Mouse (Mus musculus) MEL (cell line): Measurements from ENCODE around the gene Retnlg. TPM values are rescaled to one million over a fixed set of nuclear protein-coding genes. Genes with fewer than 3 reads are reported as not detected.

Source experiments
- DNase-seq: peaks from one replicate; pipeline ENCODE4 v3.0.0; 2011; ENCODE audit warnings: low read depth, low spot score
- H3K27ac ChIP-seq: 2 replicates; pipeline ENCODE4 v1.5.1; 2012; ENCODE audit warnings: low read depth, mild to moderate bottlenecking, control low read depth, low read length, moderate library complexity; ENCODE audit not compliant: control insufficient read depth
- H3K27me3 ChIP-seq, 2 experiments: fragments of 150-350 bp in 1 of 2; sonication (generic) in 1 of 2; 2 replicates each; pipeline ENCODE4 v1.6.1; 2012; ENCODE audit warnings: low read length in 2 of 2, mild to moderate bottlenecking in 2 of 2, improper control_type of control experiment in 1 of 2, moderate library complexity in 1 of 2; ENCODE audit not compliant: insufficient read depth in 2 of 2, control insufficient read depth in 1 of 2
- H3K36me3 ChIP-seq, 2 experiments: 2 replicates each; pipeline ENCODE4 v1.6.1; 2012 to 2014; ENCODE audit warnings: low read length in 2 of 2, improper control_type of control experiment in 1 of 2, inconsistent platforms in 1 of 2, mild to moderate bottlenecking in 1 of 2; ENCODE audit not compliant: insufficient read depth in 2 of 2, control insufficient read depth in 1 of 2
- H3K4me1 ChIP-seq, 2 experiments: fragments of 150-350 bp in 1 of 2; sonication (generic) in 1 of 2; 2 replicates each; pipeline ENCODE4 v1.6.1; 2012; ENCODE audit warnings: low read length in 2 of 2, improper control_type of control experiment in 1 of 2, mild to moderate bottlenecking in 1 of 2; ENCODE audit not compliant: insufficient read depth in 2 of 2, control insufficient read depth in 1 of 2
- H3K4me3 ChIP-seq, 2 experiments: fragments of 150-350 bp in 1 of 2; sonication (generic) in 1 of 2; 2 replicates each; pipeline ENCODE4 v1.5.1; 2012; ENCODE audit warnings: low read depth in 2 of 2, low read length in 2 of 2, mild to moderate bottlenecking in 2 of 2, moderate library complexity in 2 of 2, control low read depth in 1 of 2, improper control_type of control experiment in 1 of 2; ENCODE audit not compliant: control insufficient read depth in 1 of 2, insufficient read depth in 1 of 2
- H3K79me2 ChIP-seq: 2 replicates; pipeline ENCODE4 v1.6.1; 2012; ENCODE audit warnings: mild to moderate bottlenecking, low read length, moderate library complexity; ENCODE audit not compliant: control insufficient read depth, poor library complexity, insufficient read depth
- H3K9ac ChIP-seq: 2 replicates; pipeline ENCODE4 v1.6.1; 2012; ENCODE audit warnings: low read depth, mild to moderate bottlenecking, control low read depth, low read length, moderate library complexity; ENCODE audit not compliant: control insufficient read depth, poor library complexity, severe bottlenecking
- H3K9me3 ChIP-seq: fragments of 150-350 bp; sonication (generic); replicated peaks from 2 replicates; pipeline ENCODE4 v1.6.1; 2012; ENCODE audit warnings: mild to moderate bottlenecking, low read length, improper control_type of control experiment, moderate library complexity; ENCODE audit not compliant: insufficient read depth
- CHD1 ChIP-seq: IDR thresholded peaks from 2 replicates; pipeline ENCODE4 v1.6.1; 2012; ENCODE audit warnings: low read depth, mild to moderate bottlenecking, inconsistent platforms, low read length, improper control_type of control experiment
- CHD2 ChIP-seq: IDR thresholded peaks from 2 replicates; pipeline ENCODE4 v1.6.1; 2011; ENCODE audit warnings: low read length, improper control_type of control experiment
- CTCF ChIP-seq, 3 experiments: IDR thresholded peaks in 2 of 3; conservative IDR thresholded peaks in 1 of 3; 2 replicates each; pipeline ENCODE4 v1.5.1; 2011 to 2012; ENCODE audit warnings: low read length in 3 of 3, low read depth in 2 of 3, mild to moderate bottlenecking in 2 of 3, improper control_type of control experiment in 1 of 3, inconsistent platforms in 1 of 3, mixed read lengths in 1 of 3, moderate library complexity in 1 of 3; ENCODE audit not compliant: control insufficient read depth in 1 of 3, insufficient read depth in 1 of 3, poor library complexity in 1 of 3, severe bottlenecking in 1 of 3
- ELF1 ChIP-seq: IDR thresholded peaks from 2 replicates; pipeline ENCODE4 v1.6.1; 2014; ENCODE audit warnings: low read depth, mild to moderate bottlenecking, inconsistent platforms, low read length, improper control_type of control experiment, moderate library complexity
- EP300 ChIP-seq, 2 experiments: IDR thresholded peaks; 2 replicates each; pipeline ENCODE4 v1.6.1; 2011; ENCODE audit warnings: improper control_type of control experiment in 2 of 2, low read length in 2 of 2, low read depth in 1 of 2, mild to moderate bottlenecking in 1 of 2
- ETS1 ChIP-seq: IDR thresholded peaks from 2 replicates; pipeline ENCODE4 v1.6.1; 2012; ENCODE audit warnings: low read depth, mild to moderate bottlenecking, inconsistent platforms, low read length, improper control_type of control experiment, moderate library complexity
- GABPA ChIP-seq: IDR thresholded peaks from 2 replicates; pipeline ENCODE4 v1.6.1; 2012; ENCODE audit warnings: low read depth, mild to moderate bottlenecking, inconsistent platforms, low read length, improper control_type of control experiment, moderate library complexity
- GATA1 ChIP-seq: IDR thresholded peaks from 2 replicates; pipeline ENCODE4 v1.6.1; 2011; ENCODE audit warnings: low read depth, low read length, improper control_type of control experiment
- KAT2A ChIP-seq: conservative IDR thresholded peaks from 2 replicates; pipeline ENCODE4 v1.6.1; 2012; ENCODE audit warnings: low read depth, low read length, improper control_type of control experiment, inconsistent platforms
- MAX ChIP-seq: IDR thresholded peaks from 2 replicates; pipeline ENCODE4 v1.6.1; 2011; ENCODE audit warnings: low read length, improper control_type of control experiment
- MAZ ChIP-seq: IDR thresholded peaks from 2 replicates; pipeline ENCODE4 v1.6.1; 2012; ENCODE audit warnings: low read depth, mild to moderate bottlenecking, inconsistent platforms, low read length, improper control_type of control experiment
- MEF2A ChIP-seq: IDR thresholded peaks from 2 replicates; pipeline ENCODE4 v1.6.1; 2014; ENCODE audit warnings: low read depth, mild to moderate bottlenecking, inconsistent platforms, low read length, improper control_type of control experiment; ENCODE audit not compliant: poor library complexity, insufficient replicate concordance, severe bottlenecking; ENCODE audit errors: extremely low read depth
- MYC ChIP-seq: IDR thresholded peaks from 2 replicates; pipeline ENCODE4 v1.6.1; 2011; ENCODE audit warnings: low read depth, mild to moderate bottlenecking, low read length, improper control_type of control experiment, moderate library complexity
- POLR2AphosphoS2 ChIP-seq: IDR thresholded peaks from 2 replicates; pipeline ENCODE4 v1.6.1; 2011; ENCODE audit warnings: low read length, improper control_type of control experiment
- RAD21 ChIP-seq: IDR thresholded peaks from 2 replicates; pipeline ENCODE4 v1.6.1; 2011; ENCODE audit warnings: mild to moderate bottlenecking, low read depth, low read length, improper control_type of control experiment
- RCOR1 ChIP-seq: IDR thresholded peaks from 2 replicates; pipeline ENCODE4 v1.6.1; 2012; ENCODE audit warnings: low read depth, mild to moderate bottlenecking, inconsistent platforms, low read length, improper control_type of control experiment
- SIN3A ChIP-seq: IDR thresholded peaks from 2 replicates; pipeline ENCODE4 v1.6.1; 2012; ENCODE audit warnings: low read length, improper control_type of control experiment, inconsistent platforms
- TAL1 ChIP-seq: IDR thresholded peaks from 2 replicates; pipeline ENCODE4 v1.6.1; 2012; ENCODE audit warnings: mild to moderate bottlenecking, inconsistent platforms, low read length, moderate library complexity, mixed read lengths
- TBP ChIP-seq: IDR thresholded peaks from 2 replicates; pipeline ENCODE4 v1.8.0; 2011; ENCODE audit warnings: low read depth, low read length, improper control_type of control experiment
- TCF12 ChIP-seq: IDR thresholded peaks from 2 replicates; pipeline ENCODE4 v1.6.1; 2014; ENCODE audit warnings: low read depth, mild to moderate bottlenecking, inconsistent platforms, low read length, improper control_type of control experiment, moderate library complexity
- USF1 ChIP-seq: IDR thresholded peaks from 2 replicates; pipeline ENCODE4 v1.6.1; 2014; ENCODE audit warnings: low read depth, mild to moderate bottlenecking, inconsistent platforms, low read length, improper control_type of control experiment, moderate library complexity
- USF2 ChIP-seq, 2 experiments: IDR thresholded peaks; 2 replicates each; pipeline ENCODE4 v1.6.1; 2011 to 2012; ENCODE audit warnings: improper control_type of control experiment in 2 of 2, low read length in 2 of 2, borderline replicate concordance in 1 of 2, inconsistent platforms in 1 of 2, low read depth in 1 of 2, mild to moderate bottlenecking in 1 of 2; ENCODE audit not compliant: insufficient read depth in 1 of 2
- ZC3H11A ChIP-seq: IDR thresholded peaks from 2 replicates; pipeline ENCODE4 v1.6.1; 2012; ENCODE audit warnings: low read depth, mild to moderate bottlenecking, inconsistent platforms, low read length, improper control_type of control experiment
- polyA plus RNA-seq, 2 experiments: library from polyadenylated mRNA; stranded (reverse) in 1 of 2; unstranded in 1 of 2; fragments of >175 nt in 1 of 2; fragments of >200 nt in 1 of 2; gene quantifications; 2 replicates each; pipeline versions ENCODE4 v1.2.1 to v1.2.4; 2012; ENCODE audit warnings: low replicate concordance in 2 of 2, low read depth in 1 of 2; ENCODE audit not compliant: insufficient read length in 2 of 2, insufficient read depth in 1 of 2, missing spikeins in 1 of 2
- total RNA-seq: library from RNA; depleted of rRNA; stranded (reverse); fragments of 300-350 nt; gene quantifications from 2 replicates; pipeline ENCODE4 v1.2.3, GENCODE M21; 2012

The Retnlg gene
- total and polyA plus RNA-seq, 3 experiments: not detected

- Histone ChIP-seq H3K4me1 (no peaks in the 10 kb centered on the region; a peak in 1 of 4 replicates), H3K36me3 (peaks cover 0 to 5% of the 10 kb centered on the region in 2 experiments; a peak in 2 of 4 replicates), H3K4me3 (no peak overlapping the region), H3K79me2 (no peaks in the 10 kb centered on the region), H3K9ac (no peak overlapping the region), H3K9me3 (no peaks in the 10 kb centered on the region), H3K27me3 (no peaks in the 10 kb centered on the region), H3K27ac (no peak overlapping the region)
- TF ChIP-seq ETS1 (no peak), TBP (no peak), CTCF (IDR thresholded peaks at IDR 0.05 in 2 of 3, conservative IDR thresholded peaks at IDR 0.05 in 1 of 3; ENCODE audit: control insufficient read depth in 1 of 3, insufficient read depth in 1 of 3, low read depth in 2 of 3, low read length in 3 of 3, poor library complexity in 1 of 3, severe bottlenecking in 1 of 3) (no peak), MAX (no peak), MEF2A (no peak), SIN3A (no peak), EP300 (IDR thresholded peaks at IDR 0.05; ENCODE audit: low read depth in 1 of 2, low read length in 2 of 2) (no peak), GATA1 (no peak), USF1 (no peak), GABPA (no peak), RAD21 (no peak), RCOR1 (no peak), KAT2A (no peak), MYC (no peak), TCF12 (no peak), POLR2AphosphoS2 (no peak), USF2 (IDR thresholded peaks at IDR 0.05; ENCODE audit: borderline replicate concordance in 1 of 2, insufficient read depth in 1 of 2, low read depth in 1 of 2, low read length in 2 of 2) (no peak), ZC3H11A (no peak), ELF1 (no peak)
- no peak for DNase-seq
Observed at GRCm38 (mm10) chr16:48871754-48872153, 667 bp upstream of the Retnlg start.

DNA sequence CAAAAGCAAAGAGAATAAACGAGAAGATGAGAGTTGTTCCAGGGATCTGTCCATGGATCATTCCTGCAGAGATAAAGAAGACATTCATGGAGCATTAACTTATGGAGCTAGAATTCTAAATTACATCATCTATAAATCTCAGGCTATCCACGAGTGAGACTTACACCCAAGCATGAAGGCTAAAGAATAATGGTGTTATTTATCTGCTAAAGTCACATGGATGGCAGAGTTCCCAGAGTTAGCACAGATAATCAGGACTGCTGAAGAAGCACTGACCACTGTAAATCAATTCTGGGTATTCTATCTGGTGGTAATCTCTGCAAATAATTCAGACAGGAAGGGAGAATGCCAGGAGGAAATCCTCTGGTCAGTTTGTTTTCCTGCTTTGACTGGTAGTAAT, 18.3 kb downstream of the Retnlg start:
- H3K36me3 ChIP-seq: no peaks in the 10 kb centered on the region
- no peak for TF ChIP-seq GABPA
- no peak for TF ChIP-seq MAZ
- TF ChIP-seq EP300 (IDR thresholded peaks at IDR 0.05; ENCODE audit: low read depth in 1 of 2, low read length in 2 of 2): no peak
- no peak for TF ChIP-seq CHD1
- TF ChIP-seq TAL1: no peak
- TF ChIP-seq CHD2: no peak
- H3K79me2 ChIP-seq: no peaks in the 10 kb centered on the region
- no peak overlapping the region for H3K9ac ChIP-seq
- no peak overlapping the region for H3K4me3 ChIP-seq
- no peak overlapping the region for H3K27ac ChIP-seq
- no peaks in the 10 kb centered on the region for H3K4me1 ChIP-seq
- H3K9me3 ChIP-seq: no peaks in the 10 kb centered on the region
- no peaks in the 10 kb centered on the region for H3K27me3 ChIP-seq
- no peak for DNase-seq
